In genomic region chr2:129742016-129742415, GRCm38 (mm10) we compare ENCODE assay signal across 19 mouse cellular contexts. TPM values are rescaled to one million over a fixed set of nuclear protein-coding genes. Genes with fewer than 3 reads are reported as not detected.
"Had no signal": no experiment of that assay in that cellular context is flagged by ENCODE, and none has a peak within 500 bp of the region (broad histone marks: within the 10 kb centered on the region; RNA-seq: fewer than 3 reads in every experiment).

No protein-coding gene starts in this region.

- H3K4me2 ChIP-seq: liver, embryonic 15.5 days; lung, embryonic 15.5 days; midbrain, embryonic 11.5 days; midbrain, embryonic 13.5 days; midbrain, embryonic 15.5 days; neural tube, embryonic 12.5 days had no signal

- ATAC-seq: liver, postnatal 0 days; lung, postnatal 0 days; midbrain, embryonic 13.5 days; midbrain, embryonic 15.5 days had no signal

- H3K4me3 ChIP-seq: liver, embryonic 15.5 days; lung, embryonic 15.5 days; megakaryocyte, embryonic 14.5 days; midbrain, embryonic 13.5 days; midbrain, embryonic 15.5 days; neural tube, embryonic 12.5 days had no signal

- DNase-seq: liver, postnatal 0 days; lung, adult 2 months; lung, postnatal 14 days; lung, postnatal 36 days; right cerebral cortex, postnatal 25 days; thymus, adult 18-20 months; thymus, postnatal 14 days; thymus, postnatal 36 days had no signal

- H3K27me3 ChIP-seq: liver, embryonic 15.5 days; lung, embryonic 15.5 days; midbrain, embryonic 13.5 days; midbrain, embryonic 15.5 days had no signal

- H3K27ac ChIP-seq: liver, embryonic 15.5 days; lung, embryonic 15.5 days; macrophage; midbrain, embryonic 13.5 days; midbrain, embryonic 15.5 days; neural tube, embryonic 12.5 days had no signal

- H3K4me1 ChIP-seq: liver, embryonic 15.5 days; lung, embryonic 15.5 days; megakaryocyte, embryonic 14.5 days; midbrain, embryonic 13.5 days; midbrain, embryonic 15.5 days; neural tube, embryonic 12.5 days had no signal

- H3K36me3 ChIP-seq: liver, embryonic 15.5 days; lung, embryonic 15.5 days; midbrain, embryonic 13.5 days; midbrain, embryonic 15.5 days; neural tube, embryonic 12.5 days had no signal

- H3K9me3 ChIP-seq: liver, embryonic 15.5 days; lung, embryonic 15.5 days; midbrain, embryonic 13.5 days; midbrain, embryonic 15.5 days; neural tube, embryonic 12.5 days had no signal

- H3K9ac ChIP-seq: liver, embryonic 15.5 days; liver, postnatal 0 days; lung, embryonic 15.5 days; midbrain, embryonic 13.5 days; midbrain, embryonic 15.5 days; neural tube, embryonic 12.5 days had no signal

RNA-seq across cellular contexts. Expression of gene Pdyn, which starts 42.4 kb away (rescaled TPM):
- polyA plus RNA-seq: liver, postnatal 0 days; lung, adult 2 months; lung, postnatal 0 days; macrophage; spleen, adult 2 months; stomach, embryonic 14.5 days had no signal
